Mouse (Mus musculus) heart, embryonic 13.5 days (tissue): ENCODE measurements at regions not wholly inside any gene's neighbourhood (a gene's known extent, or its start where the extent isn't known, plus 50 kb on each side); places are given as distances from the start of the nearest gene placed in this dataset.

ENCODE experiments used
- ATAC-seq: fragments of 200-750 bp; cut with Nextera tagmentation; 2 replicates; pipeline ENCODE4 v1.8.0; 2017; ENCODE audit warnings: moderate TSS enrichment; ENCODE audit not compliant: insufficient number of reproducible peaks, low FRiP score, low TSS enrichment; ENCODE audit errors: extremely low read depth
- H3K27ac ChIP-seq: fragments of 300-500 bp; sonication (generic); replicated peaks from 2 replicates; pipeline ENCODE4 v1.5.1; 2015; ENCODE audit warnings: moderate library complexity, mild to moderate bottlenecking, inconsistent platforms
- H3K27me3 ChIP-seq: fragments of 300-500 bp; sonication (generic); replicated peaks from 2 replicates; pipeline ENCODE4 v1.6.1; 2015; ENCODE audit warnings: mild to moderate bottlenecking, inconsistent platforms
- H3K36me3 ChIP-seq: fragments of 300-500 bp; sonication (generic); 2 replicates; pipeline ENCODE4 v1.6.1; 2015; ENCODE audit warnings: mild to moderate bottlenecking, inconsistent platforms
- H3K4me1 ChIP-seq: fragments of 300-500 bp; sonication (generic); 2 replicates; pipeline ENCODE4 v1.6.1; 2015; ENCODE audit warnings: inconsistent platforms
- H3K4me2 ChIP-seq: fragments of 300-500 bp; sonication (generic); 2 replicates; pipeline ENCODE4 v1.6.1; 2015; ENCODE audit warnings: inconsistent platforms, mild to moderate bottlenecking, moderate library complexity
- H3K4me3 ChIP-seq: fragments of 300-500 bp; sonication (generic); 2 replicates; pipeline ENCODE4 v1.5.1; 2015; ENCODE audit warnings: moderate library complexity, mild to moderate bottlenecking, inconsistent platforms
- H3K9ac ChIP-seq: fragments of 300-500 bp; sonication (generic); 2 replicates; pipeline ENCODE4 v1.6.1; 2015; ENCODE audit warnings: inconsistent platforms, mild to moderate bottlenecking, moderate library complexity
- H3K9me3 ChIP-seq: fragments of 300-500 bp; sonication (generic); 2 replicates; pipeline ENCODE4 v1.6.1; 2016; ENCODE audit warnings: inconsistent platforms
- WGBS: fragments of 180-500 bp; shearing (Covaris S2); methylation state at CpG from one replicate; pipeline ENCODE4 v1.1.7; 2015; ENCODE audit warnings: mixed read lengths; 5-methylcytosine and 5-hydroxymethylcytosine counted together

DNA sequence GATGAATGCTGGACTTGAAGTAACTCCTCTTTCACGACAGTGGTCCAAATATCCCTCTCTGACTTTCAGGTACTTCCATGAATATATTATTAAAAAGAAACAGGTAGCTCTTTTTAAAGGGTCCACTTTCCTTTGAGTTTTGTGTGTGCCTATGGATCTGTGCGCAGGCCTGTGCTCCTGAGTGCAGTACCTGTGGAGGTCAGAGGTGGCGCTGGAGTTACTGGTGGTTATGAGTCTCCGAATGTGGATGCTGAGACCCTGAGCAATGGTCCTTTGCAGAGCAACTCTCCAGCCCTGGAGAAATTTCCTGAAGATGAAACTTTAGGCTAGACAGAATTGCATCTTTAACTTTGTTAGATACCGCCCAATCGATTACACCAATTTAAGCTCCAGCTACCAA lies 264.1 kb downstream of the Tcerg1l start:
- no peak overlapping the region for H3K4me2 ChIP-seq
- no peaks in the 10 kb centered on the region for H3K4me1 ChIP-seq
- 82% methylated on average over 6 of the region's 6 CpGs for WGBS
- ATAC-seq, result no peak
- H3K27me3 ChIP-seq, result no peaks in the 10 kb centered on the region
- no peak overlapping the region for H3K4me3 ChIP-seq
- no peaks in the 10 kb centered on the region for H3K36me3 ChIP-seq
- H3K9me3 ChIP-seq, result 0 out of 2 replicates have a peak, but pooled peaks cover 3% of the 10 kb centered on the region
- no peak overlapping the region for H3K9ac ChIP-seq
- H3K27ac ChIP-seq, result no peak overlapping the region

DNA sequence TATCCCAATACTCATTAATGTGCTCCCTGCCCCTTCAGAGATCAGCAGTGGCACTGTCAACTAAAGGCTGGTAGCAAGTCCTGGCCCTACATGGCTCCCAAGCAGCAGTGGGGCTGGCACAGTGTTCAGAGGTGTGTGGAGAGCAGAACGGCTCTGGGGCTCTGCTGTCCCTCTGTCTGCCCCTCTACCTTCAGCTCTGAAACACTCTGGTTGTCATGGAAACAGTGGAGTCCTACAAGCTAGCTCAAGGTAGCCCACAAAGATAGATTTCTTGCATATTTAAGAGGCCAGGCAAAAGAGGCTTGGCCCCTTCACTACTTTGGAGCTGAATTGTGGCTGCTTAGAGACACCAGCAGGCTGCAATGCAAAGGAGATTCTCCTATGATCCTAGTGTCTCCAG lies 259.6 kb downstream of the Tcerg1l start:
- Histone ChIP-seq H3K27me3 (no peaks in the 10 kb centered on the region), H3K27ac (no peak overlapping the region), H3K9me3 (0 out of 2 replicates have a peak, but pooled peaks cover 3% of the 10 kb centered on the region), H3K4me2 (no peak overlapping the region), H3K4me1 (no peaks in the 10 kb centered on the region), H3K36me3 (no peaks in the 10 kb centered on the region), H3K9ac (no peak overlapping the region), H3K4me3 (no peak overlapping the region)
- no peak for ATAC-seq
- 65% methylated on average over 1 of the region's 1 CpGs for WGBS

DNA sequence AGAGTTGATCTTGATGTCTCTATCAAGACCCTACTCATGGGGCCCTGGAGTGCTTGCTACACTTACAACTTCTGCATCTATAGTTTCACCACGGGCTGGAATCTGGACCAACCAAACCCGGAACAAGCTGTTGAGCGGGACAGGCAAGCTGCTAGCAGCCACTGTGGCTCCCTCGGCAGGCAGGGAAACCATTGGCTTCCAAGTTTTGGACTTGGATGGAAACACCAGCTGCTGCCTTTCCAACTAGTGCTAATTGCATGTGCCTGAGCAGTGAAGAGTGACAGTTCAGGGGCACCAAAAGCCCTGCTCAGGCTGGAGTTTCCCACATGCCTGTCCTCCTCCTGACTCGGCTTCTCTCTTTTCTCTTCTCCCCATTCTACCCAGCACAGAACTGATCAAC lies 257.8 kb downstream of the Tcerg1l start:
- 82% methylated on average over 5 of the region's 5 CpGs for WGBS
- Histone ChIP-seq H3K4me2 (no peak overlapping the region), H3K36me3 (no peaks in the 10 kb centered on the region), H3K9me3 (no peaks in the 10 kb centered on the region), H3K9ac (no peak overlapping the region), H3K27me3 (no peaks in the 10 kb centered on the region), H3K27ac (no peak overlapping the region), H3K4me1 (no peaks in the 10 kb centered on the region), H3K4me3 (no peak overlapping the region)
- no peak for ATAC-seq

DNA sequence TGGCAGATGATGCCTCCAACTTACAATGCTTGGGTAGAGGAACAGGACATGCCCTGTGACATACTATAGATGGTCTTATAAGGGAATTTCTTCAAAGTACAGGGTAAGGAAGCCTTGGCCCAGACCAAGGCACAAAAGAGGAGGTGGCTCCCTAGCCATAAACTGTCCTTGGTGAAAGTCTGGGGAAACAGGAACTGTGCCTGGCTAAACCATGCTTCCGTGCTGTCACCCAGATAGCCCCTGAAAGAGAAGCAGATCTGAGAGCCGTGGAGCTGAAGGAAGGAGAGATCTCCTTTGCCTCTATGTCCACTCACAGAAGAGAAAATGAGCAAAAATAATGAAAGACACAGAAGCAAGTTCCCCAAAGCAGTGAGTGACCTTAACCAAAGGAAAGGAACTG lies 248.0 kb downstream of the Tcerg1l start:
- H3K9me3 ChIP-seq, result no peaks in the 10 kb centered on the region
- no peaks in the 10 kb centered on the region for H3K36me3 ChIP-seq
- no peak overlapping the region for H3K27ac ChIP-seq
- H3K4me1 ChIP-seq, result no peaks in the 10 kb centered on the region
- 69% methylated on average over 2 of the region's 2 CpGs for whole genome bisulfite sequencing
- H3K4me2 ChIP-seq, result no peak overlapping the region
- H3K9ac ChIP-seq, result no peak overlapping the region
- no peak for ATAC-seq
- H3K27me3 ChIP-seq, result no peaks in the 10 kb centered on the region
- no peak overlapping the region for H3K4me3 ChIP-seq

DNA sequence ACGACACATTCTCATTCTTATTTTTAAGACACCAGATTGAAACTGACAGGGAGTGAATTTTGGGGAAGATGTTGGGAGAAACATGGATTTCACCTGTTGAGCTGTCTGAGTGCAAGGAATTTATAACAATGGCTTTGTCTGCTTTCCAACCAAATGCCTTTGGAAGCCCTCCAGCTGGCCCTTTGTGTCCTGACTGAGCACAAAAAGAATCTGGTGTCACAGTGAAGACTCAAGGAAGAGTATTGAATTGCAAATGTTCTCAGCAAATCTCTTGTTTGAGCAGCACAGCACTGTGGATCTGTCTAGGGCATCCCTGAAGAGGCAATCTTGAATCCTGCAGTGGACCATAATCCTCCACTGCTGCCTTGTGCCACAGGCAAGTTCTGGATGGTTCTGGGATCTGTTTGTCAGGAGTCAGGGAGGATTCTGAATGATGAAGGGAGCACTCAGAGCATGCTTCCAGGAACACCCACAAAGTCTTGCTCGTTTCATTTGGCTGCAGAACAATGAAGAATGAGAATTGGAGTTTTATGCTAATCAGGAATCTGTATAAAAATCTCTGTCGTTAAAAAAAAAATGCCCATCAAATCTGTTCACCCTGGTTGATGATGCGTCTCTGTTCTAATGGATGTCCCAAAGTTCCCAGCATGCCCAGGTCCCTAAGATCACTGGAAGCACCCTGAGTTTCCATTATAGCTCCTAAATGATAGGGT lies 243.9 kb downstream of the Tcerg1l start:
- Histone ChIP-seq H3K4me1 (no peaks in the 10 kb centered on the region), H3K9me3 (no peaks in the 10 kb centered on the region), H3K27ac (no peak overlapping the region), H3K9ac (no peak overlapping the region), H3K4me3 (no peak overlapping the region), H3K36me3 (no peaks in the 10 kb centered on the region), H3K27me3 (no peaks in the 10 kb centered on the region), H3K4me2 (no peak overlapping the region)
- WGBS, result 62% methylated on average over 4 of the region's 4 CpGs
- ATAC-seq, result no peak
